Mouse (Mus musculus) heart, postnatal 0 days (tissue): ENCODE results near the gene Fbh1. TPM values are rescaled to one million over a fixed set of nuclear protein-coding genes. Genes with fewer than 3 reads are reported as not detected.

Experiments
- ATAC-seq: fragments of 200-750 bp; cut with Nextera tagmentation; 2 replicates; pipeline ENCODE4 v1.8.0; 2017; ENCODE audit warnings: low read depth, moderate number of reproducible peaks, moderate library complexity; ENCODE audit not compliant: insufficient read depth
- DNase-seq: peaks from one replicate; pipeline ENCODE4 v3.0.0-alpha.2; 2016; ENCODE audit warnings: low spot score
- H3K27ac ChIP-seq: fragments of 300-500 bp; sonication (generic); 2 replicates; pipeline ENCODE4 v1.5.1; 2014; ENCODE audit warnings: low read depth, mild to moderate bottlenecking
- H3K27me3 ChIP-seq: fragments of 300-500 bp; sonication (generic); 2 replicates; pipeline ENCODE4 v1.6.1; 2014; ENCODE audit warnings: low read length, mixed read lengths; ENCODE audit not compliant: control insufficient read depth, insufficient read depth
- H3K36me3 ChIP-seq: fragments of 300-500 bp; sonication (generic); replicated peaks from 2 replicates; pipeline ENCODE4 v1.6.1; 2014; ENCODE audit warnings: low read length, mixed read lengths; ENCODE audit not compliant: control insufficient read depth, insufficient read depth
- H3K4me1 ChIP-seq: fragments of 300-500 bp; sonication (generic); 2 replicates; pipeline ENCODE4 v1.6.1; 2014; ENCODE audit warnings: antibody characterized with exemption; ENCODE audit not compliant: control insufficient read depth, insufficient read depth
- H3K4me2 ChIP-seq: fragments of 300-500 bp; sonication (generic); 2 replicates; pipeline ENCODE4 v1.6.1; 2014; ENCODE audit warnings: low read depth, mild to moderate bottlenecking, low read length, moderate library complexity
- H3K4me3 ChIP-seq: fragments of 300-500 bp; sonication (generic); 2 replicates; pipeline ENCODE4 v1.5.1; 2014; ENCODE audit warnings: low read depth, low read length
- H3K9ac ChIP-seq: fragments of 300-500 bp; sonication (generic); replicated peaks from 2 replicates; pipeline ENCODE4 v1.6.1; 2014; ENCODE audit warnings: low read depth, low read length, mixed read lengths
- H3K9me3 ChIP-seq: fragments of 300-500 bp; sonication (generic); replicated peaks from 2 replicates; pipeline ENCODE4 v1.6.1; 2016; ENCODE audit warnings: low read length; ENCODE audit not compliant: control insufficient read depth
- CTCF ChIP-seq: IDR thresholded peaks from 2 replicates; pipeline ENCODE4 v1.5.1; 2016; ENCODE audit warnings: antibody characterized with exemption, control low read depth, low read depth
- EP300 ChIP-seq: IDR thresholded peaks from 2 replicates; pipeline ENCODE4 v1.6.1; 2016; ENCODE audit warnings: antibody characterized with exemption, low read depth
- WGBS: fragments of 180-500 bp; shearing (Covaris S2); extraction: QIAGEN DNeasy Blood & Tissue Kit; methylation state at CpG from one replicate; pipeline ENCODE4 v1.1.7; 2014; 5-methylcytosine and 5-hydroxymethylcytosine counted together
- polyA plus RNA-seq: library from polyadenylated mRNA; unstranded; fragments of >200 nt; fragmentation: Nextera tagmentation; extraction: Ambion mirVana; gene quantifications from 2 replicates; pipeline ENCODE4 v1.2.1, GENCODE M21; 2015
- total RNA-seq: library from RNA; depleted of rRNA; stranded (reverse); fragments of >200 nt; gene quantifications from 2 replicates; pipeline ENCODE4 v1.2.3, GENCODE M21; 2014; ENCODE audit warnings: low replicate concordance; rRNA removed

The Fbh1 gene
- total RNA-seq: 81.0 and 94.7 TPM in 2 replicates
- polyA plus RNA-seq: 77.3 and 81.2 TPM in 2 replicates

GRCm38 (mm10) chr2:11777091-11778068 lies at the start of gene Fbh1, which contains the start of gene Ankrd16:
Gene Fbh1 (minus strand): TSS chr2:11777582.
Gene Ankrd16 (plus strand): TSS chr2:11777876.
- Histone ChIP-seq H3K27me3 (no peaks in the 10 kb centered on the region), H3K4me3 (peak within 1 kb of the TSS; percentile 88), H3K4me1 (peaks cover 22% of the 10 kb centered on the region; the same call in 1 of the 2 replicates), H3K27ac (peak within 1 kb of the TSS; percentile 95), H3K9me3 (no peaks in the 10 kb centered on the region), H3K9ac (peak within 1 kb of the TSS; percentile 84), H3K36me3 (peaks cover 16% of the 10 kb centered on the region), H3K4me2 (peak within 1 kb of the TSS; percentile 77)
- under 1% methylated on average over 70 of the region's 73 CpGs for WGBS
- TF ChIP-seq EP300 (peak; percentile 74; the same call in 1 of the 2 replicates), CTCF (no peak)
- ATAC-seq (peak; percentile 94), DNase-seq (peak; percentile 98)

- Histone ChIP-seq H3K27ac (no peak overlapping the region), H3K4me3 (no peak overlapping the region), H3K9me3 (no peaks in the 10 kb centered on the region), H3K27me3 (no peaks in the 10 kb centered on the region), H3K36me3 (no peaks in the 10 kb centered on the region), H3K9ac (no peak overlapping the region), H3K4me1 (peaks cover 9% of the 10 kb centered on the region; the same call in 1 of the 2 replicates), H3K4me2 (no peak overlapping the region)
- TF ChIP-seq CTCF (no peak), EP300 (no peak)
- WGBS: 70% methylated on average over 2 of the region's 2 CpGs
- no peak for ATAC-seq
- DNase-seq: no peak
These were observed 24.0 kb upstream of the Fbh1 start for GRCm38 (mm10) chr2:11801299-11801930.

DNA sequence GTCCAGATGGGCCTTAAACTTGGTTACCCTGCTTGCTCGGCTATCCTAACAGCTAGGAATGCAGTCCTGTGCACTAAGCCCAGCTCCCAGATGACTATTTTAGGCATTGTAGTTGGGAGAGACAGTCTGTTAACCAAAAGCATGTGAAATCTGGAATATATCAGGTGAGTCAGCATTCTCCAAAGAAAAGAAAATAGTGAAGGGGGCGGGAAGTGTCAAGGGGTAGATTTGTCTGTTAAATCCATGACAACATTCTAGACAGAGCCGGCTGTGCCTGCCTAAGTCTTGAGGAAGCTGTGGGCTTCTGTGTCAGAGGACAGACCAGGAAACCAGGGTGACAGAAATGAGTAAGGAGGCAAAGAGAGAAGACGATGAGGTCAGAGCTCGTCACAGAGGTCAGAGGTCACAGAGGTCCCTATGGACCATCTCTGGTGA lies 20.6 kb upstream of the Fbh1 start:
- DNase-seq (no peak), ATAC-seq (no peak)
- no peaks in the 10 kb centered on the region for H3K9me3 ChIP-seq
- H3K4me3 ChIP-seq: no peak overlapping the region
- TF ChIP-seq CTCF: no peak
- no peak for TF ChIP-seq EP300
- peaks cover 9% of the 10 kb centered on the region; the same call in 1 of the 2 replicates for H3K4me1 ChIP-seq
- no peak overlapping the region for H3K4me2 ChIP-seq
- no peak overlapping the region for H3K9ac ChIP-seq
- H3K27ac ChIP-seq: no peak overlapping the region
- no peaks in the 10 kb centered on the region for H3K27me3 ChIP-seq
- 33% methylated on average over 5 of the region's 5 CpGs for WGBS
- H3K36me3 ChIP-seq: peaks cover under 1% of the 10 kb centered on the region; the same call in 1 of the 2 replicates

DNA sequence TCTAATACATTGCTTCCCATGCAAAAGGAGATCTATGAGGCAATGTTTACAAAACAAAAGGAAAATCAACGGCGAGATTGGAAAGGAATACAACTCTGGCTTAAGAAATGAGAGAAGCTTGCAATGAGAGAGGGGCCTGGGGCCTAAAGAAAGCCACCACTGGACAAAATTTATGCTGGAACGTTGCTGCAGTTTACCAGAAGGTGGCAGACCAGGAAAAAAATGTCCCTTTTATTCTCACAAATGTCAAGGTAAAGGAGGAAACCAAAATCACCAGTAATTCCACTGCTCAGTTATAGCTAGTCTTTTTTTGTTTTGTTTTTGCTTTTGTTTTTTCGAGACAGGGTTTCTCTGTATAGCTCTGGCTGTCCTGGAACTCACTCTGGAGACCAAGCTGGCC lies 17.3 kb upstream of the Fbh1 start:
- no peak overlapping the region for H3K4me2 ChIP-seq
- H3K27me3 ChIP-seq: no peaks in the 10 kb centered on the region
- H3K9me3 ChIP-seq: no peaks in the 10 kb centered on the region
- TF ChIP-seq CTCF (peak; percentile 19; the same call in 1 of the 2 replicates), EP300 (no peak)
- peaks cover 9% of the 10 kb centered on the region; the same call in 1 of the 2 replicates for H3K4me1 ChIP-seq
- DNase-seq (no peak), ATAC-seq (no peak)
- no peak overlapping the region for H3K9ac ChIP-seq
- H3K27ac ChIP-seq: no peak overlapping the region
- 68% methylated on average over 4 of the region's 4 CpGs for WGBS
- H3K36me3 ChIP-seq: peaks cover 28% of the 10 kb centered on the region
- H3K4me3 ChIP-seq: no peak overlapping the region

GRCm38 (mm10) chr2:11784159-11784558 lies 6.8 kb upstream of the Fbh1 start:
- DNase-seq (no peak), ATAC-seq (no peak)
- 70% methylated on average over 6 of the region's 6 CpGs for WGBS
- no peak overlapping the region for H3K27ac ChIP-seq
- H3K9ac ChIP-seq: no peak overlapping the region
- H3K4me1 ChIP-seq: peaks cover 6% of the 10 kb centered on the region; the same call in 1 of the 2 replicates
- H3K36me3 ChIP-seq: peaks cover 74% of the 10 kb centered on the region
- no peak for TF ChIP-seq CTCF
- no peaks in the 10 kb centered on the region for H3K27me3 ChIP-seq
- no peak overlapping the region for H3K4me3 ChIP-seq
- no peak overlapping the region for H3K4me2 ChIP-seq
- H3K9me3 ChIP-seq: no peaks in the 10 kb centered on the region
